Mouse (Mus musculus) CH12.LX (cell line): ENCODE results near the gene Gm4131. TPM values are rescaled to one million over a fixed set of nuclear protein-coding genes. Genes with fewer than 3 reads are reported as not detected.

Source experiments
- DNase-seq: peaks from one replicate; pipeline ENCODE4 v3.0.0-alpha.2; 2013; ENCODE audit errors: extremely low read depth
- H3K27ac ChIP-seq: 2 replicates; pipeline ENCODE4 v1.5.1; 2012; ENCODE audit warnings: low read depth, mild to moderate bottlenecking, control low read depth, moderate library complexity; ENCODE audit not compliant: insufficient read depth
- H3K27me3 ChIP-seq: replicated peaks from 2 replicates; pipeline ENCODE3; 2012; ENCODE audit warnings: inconsistent platforms
- H3K36me3 ChIP-seq, 2 experiments: replicated peaks in 1 of 2; 2 replicates each; pipeline versions ENCODE3 to v1.6.1; 2012; ENCODE audit warnings: inconsistent platforms in 1 of 2, low read length in 1 of 2, mild to moderate bottlenecking in 1 of 2, mixed read lengths in 1 of 2, moderate library complexity in 1 of 2; ENCODE audit not compliant: control insufficient read depth in 1 of 2, insufficient read depth in 1 of 2
- H3K4me1 ChIP-seq, 2 experiments: 2 replicates each; pipeline ENCODE4 v1.6.1; 2012; ENCODE audit warnings: inconsistent platforms in 1 of 2, moderate library complexity in 1 of 2; ENCODE audit not compliant: insufficient read depth in 2 of 2, control insufficient read depth in 1 of 2
- H3K4me2 ChIP-seq: 2 replicates; pipeline ENCODE4 v1.6.1; 2012; ENCODE audit warnings: low read depth, mild to moderate bottlenecking, control low read depth; ENCODE audit not compliant: poor library complexity, insufficient read depth, severe bottlenecking
- H3K4me3 ChIP-seq, 3 experiments: fragments of 150-350 bp in 1 of 3; sonication (generic) in 1 of 3; replicated peaks in 1 of 3; 2 replicates each; pipeline versions ENCODE3 to v1.5.1; 2011 to 2012; ENCODE audit warnings: low read depth in 2 of 3, low read length in 2 of 3, mild to moderate bottlenecking in 2 of 3, moderate library complexity in 2 of 3, control low read depth in 1 of 3, improper control_type of control experiment in 1 of 3, inconsistent platforms in 1 of 3, mixed read lengths in 1 of 3; ENCODE audit not compliant: poor library complexity in 1 of 3
- H3K79me2 ChIP-seq: replicated peaks from 2 replicates; pipeline ENCODE4 v1.6.1; 2012; ENCODE audit warnings: mild to moderate bottlenecking, moderate library complexity; ENCODE audit not compliant: control insufficient read depth, poor library complexity, insufficient read depth, severe bottlenecking; ENCODE audit errors: extremely low read depth
- H3K9ac ChIP-seq: 2 replicates; pipeline ENCODE4 v1.6.1; 2012; ENCODE audit warnings: low read depth, mild to moderate bottlenecking, control low read depth, moderate library complexity; ENCODE audit not compliant: insufficient read depth
- H3K9me3 ChIP-seq: replicated peaks from 2 replicates; pipeline ENCODE3; 2012; ENCODE audit warnings: low read length, inconsistent platforms, mixed read lengths
- CHD1 ChIP-seq: IDR thresholded peaks from 2 replicates; pipeline ENCODE4 v1.6.1; 2012; ENCODE audit warnings: low read depth, low read length, improper control_type of control experiment, inconsistent platforms
- CHD2 ChIP-seq: IDR thresholded peaks from 2 replicates; pipeline ENCODE4 v1.6.1; 2011; ENCODE audit warnings: low read length, improper control_type of control experiment
- EP300 ChIP-seq: IDR thresholded peaks from 2 replicates; pipeline ENCODE4 v1.6.1; 2011; ENCODE audit warnings: low read length, improper control_type of control experiment
- ETS1 ChIP-seq: conservative IDR thresholded peaks from 2 replicates; pipeline ENCODE4 v1.6.1; 2012; ENCODE audit warnings: low read depth, mild to moderate bottlenecking, inconsistent platforms, low read length, improper control_type of control experiment, moderate library complexity
- GABPA ChIP-seq: IDR thresholded peaks from 2 replicates; pipeline ENCODE4 v1.6.1; 2012; ENCODE audit warnings: low read depth, low read length, improper control_type of control experiment, inconsistent platforms; ENCODE audit not compliant: insufficient replicate concordance
- JUN ChIP-seq: IDR thresholded peaks from 2 replicates; pipeline ENCODE4 v1.6.1; 2011; ENCODE audit warnings: low read depth, mild to moderate bottlenecking, low read length, improper control_type of control experiment, moderate library complexity; ENCODE audit not compliant: insufficient read depth
- JUND ChIP-seq: conservative IDR thresholded peaks from 2 replicates; pipeline ENCODE4 v1.6.1; 2011; ENCODE audit warnings: low read depth, low read length, improper control_type of control experiment
- KAT2A ChIP-seq: IDR thresholded peaks from 2 replicates; pipeline ENCODE4 v1.6.1; 2012; ENCODE audit warnings: low read length, improper control_type of control experiment, inconsistent platforms; ENCODE audit not compliant: insufficient replicate concordance
- MAZ ChIP-seq: IDR thresholded peaks from 2 replicates; pipeline ENCODE4 v1.6.1; 2012; ENCODE audit warnings: low read depth, mild to moderate bottlenecking, inconsistent platforms, low read length, improper control_type of control experiment, moderate library complexity
- MYC ChIP-seq: IDR thresholded peaks from 2 replicates; pipeline ENCODE4 v1.6.1; 2011; ENCODE audit warnings: low read depth, mild to moderate bottlenecking, improper control_type of control experiment, low read length
- NELFE ChIP-seq: IDR thresholded peaks from 2 replicates; pipeline ENCODE4 v1.6.1; 2011; ENCODE audit warnings: low read depth, low read length, improper control_type of control experiment
- NRF1 ChIP-seq: IDR thresholded peaks from 2 replicates; pipeline ENCODE4 v1.6.1; 2014; ENCODE audit warnings: low read depth, mild to moderate bottlenecking, inconsistent platforms, low read length, improper control_type of control experiment, moderate library complexity
- POLR2AphosphoS2 ChIP-seq: IDR thresholded peaks from 2 replicates; pipeline ENCODE4 v1.6.1; 2011; ENCODE audit warnings: low read depth, low read length, improper control_type of control experiment
- RAD21 ChIP-seq: IDR thresholded peaks from 2 replicates; pipeline ENCODE4 v1.6.1; 2011; ENCODE audit warnings: low read depth, mild to moderate bottlenecking, low read length, improper control_type of control experiment, moderate library complexity
- RCOR1 ChIP-seq: conservative IDR thresholded peaks from 2 replicates; pipeline ENCODE4 v1.6.1; 2012; ENCODE audit warnings: low read depth, mild to moderate bottlenecking, inconsistent platforms, low read length, improper control_type of control experiment
- TBP ChIP-seq: conservative IDR thresholded peaks from 2 replicates; pipeline ENCODE4 v1.6.1; 2011; ENCODE audit warnings: low read depth, low read length, improper control_type of control experiment
- UBTF ChIP-seq: IDR thresholded peaks from 2 replicates; pipeline ENCODE4 v1.6.1; 2012; ENCODE audit warnings: low read depth, mild to moderate bottlenecking, inconsistent platforms, low read length, improper control_type of control experiment, moderate library complexity
- USF2 ChIP-seq: conservative IDR thresholded peaks from 2 replicates; pipeline ENCODE4 v1.6.1; 2011; ENCODE audit warnings: low read depth, low read length, improper control_type of control experiment
- ZKSCAN1 ChIP-seq: IDR thresholded peaks from 2 replicates; pipeline ENCODE4 v1.6.1; 2012; ENCODE audit warnings: low read depth, inconsistent platforms, low read length, improper control_type of control experiment, borderline replicate concordance
- ZNF384 ChIP-seq: IDR thresholded peaks from 2 replicates; pipeline ENCODE4 v1.6.1; 2012; ENCODE audit warnings: low read depth, low read length, improper control_type of control experiment, inconsistent platforms
- dilution Hi-C: fragments of 300-500 bp; cut with MboI; formaldehyde crosslinking; loops from 2 replicates; pipeline ENCODE4 v1.14.3; 2020; ENCODE audit warnings: low sequenced_read_pairs; ENCODE audit not compliant: extremely low pct_unique_long_range_greater_than_20kb, extremely low pct_ligation_motif_present
- in situ Hi-C: fragments of 300-500 bp; cut with MboI; formaldehyde crosslinking; loops from 3 replicates; pipeline ENCODE4 v1.14.3; 2019; ENCODE audit warnings: low sequenced_read_pairs, low pct_ligation_motif_present, low pct_unique_long_range_greater_than_20kb, mixed read lengths
- polyA plus RNA-seq: library from polyadenylated mRNA; unstranded; fragments of >175 nt; gene quantifications from 2 replicates; pipeline ENCODE4 v1.2.1, GENCODE M21; 2012; ENCODE audit warnings: low read depth; ENCODE audit not compliant: insufficient read length
- total RNA-seq, 2 experiments: library from RNA; depleted of rRNA; stranded (reverse); fragments of 300-350 nt in 1 of 2; fragments of >200 nt in 1 of 2; gene quantifications; 2 replicates each; pipeline ENCODE4 v1.2.3; 2012 to 2014

The Gm4131 gene
- total and polyA plus RNA-seq, 3 experiments = not detected

DNA sequence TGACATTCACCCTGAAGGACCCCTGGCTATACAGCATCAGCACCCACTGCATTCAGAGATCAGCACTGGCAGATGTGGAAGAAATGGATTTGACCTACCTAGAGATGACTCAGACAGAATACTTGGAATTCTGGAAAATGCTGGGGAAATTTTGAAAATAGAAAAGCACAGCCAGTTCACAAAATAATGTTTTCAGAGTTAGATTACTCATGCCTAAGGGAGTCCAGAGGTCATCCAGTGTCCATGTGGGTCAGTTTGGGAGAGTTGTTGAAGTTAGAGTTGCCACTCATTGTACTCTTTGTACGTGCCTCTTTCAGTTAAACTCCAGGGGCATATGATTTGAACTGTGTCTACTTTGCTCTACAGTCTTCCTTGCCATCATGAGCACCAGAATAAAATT lies 25.0 kb downstream of the Gm4131 start:
- H3K4me2 ChIP-seq = no peak overlapping the region
- H3K36me3 ChIP-seq = no peaks in the 10 kb centered on the region
- no peaks in the 10 kb centered on the region for H3K27me3 ChIP-seq
- H3K4me1 ChIP-seq = no peaks in the 10 kb centered on the region
- H3K27ac ChIP-seq = no peak overlapping the region
- dilution Hi-C loops (no loop called here), in situ Hi-C loops (no loop called here)
- no peak overlapping the region for H3K9ac ChIP-seq
- no peaks in the 10 kb centered on the region for H3K79me2 ChIP-seq
- no peak overlapping the region for H3K4me3 ChIP-seq
- no peak for TF ChIP-seq CHD1
- TF ChIP-seq UBTF = no peak
- TF ChIP-seq KAT2A = no peak
- TF ChIP-seq MYC = no peak
- TF ChIP-seq MAZ = no peak
- TF ChIP-seq RCOR1 = no peak
- no peak for TF ChIP-seq USF2
- TF ChIP-seq CHD2 = no peak
- TF ChIP-seq ETS1 = no peak
- TF ChIP-seq POLR2AphosphoS2 = no peak
- no peak for TF ChIP-seq TBP
- no peak for TF ChIP-seq JUND
- TF ChIP-seq RAD21 = no peak
- TF ChIP-seq EP300 = no peak
- no peak for TF ChIP-seq NELFE
- TF ChIP-seq ZNF384 = no peak
- TF ChIP-seq GABPA = no peak
- no peak for TF ChIP-seq JUN
- no peak for TF ChIP-seq ZKSCAN1
- no peak for TF ChIP-seq NRF1
- no peaks in the 10 kb centered on the region for H3K9me3 ChIP-seq
- DNase-seq = no peak

DNA sequence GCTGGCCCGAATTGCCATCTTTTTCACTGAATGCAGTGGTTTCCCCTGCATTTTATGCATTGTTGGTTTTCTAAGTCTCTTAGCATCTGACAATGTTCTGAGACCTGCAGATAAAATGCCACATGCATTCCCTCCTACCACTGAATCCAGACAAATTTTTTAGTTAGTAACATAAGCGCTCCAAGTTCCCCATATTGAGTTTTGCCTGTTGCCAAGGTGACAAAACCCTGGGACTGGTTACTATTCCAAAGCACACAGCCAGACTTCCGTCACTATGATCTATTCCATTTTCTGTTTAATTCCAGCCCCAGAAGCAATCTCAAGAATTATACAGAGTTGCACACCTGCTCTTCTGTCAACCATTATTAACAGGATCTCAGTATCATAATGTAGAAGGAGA lies 26.9 kb downstream of the Gm4131 start:
- H3K27me3 ChIP-seq = no peaks in the 10 kb centered on the region
- H3K9me3 ChIP-seq = no peaks in the 10 kb centered on the region
- no peak for DNase-seq
- dilution Hi-C loops = no loop called here
- no peak overlapping the region for H3K4me2 ChIP-seq
- H3K79me2 ChIP-seq = no peaks in the 10 kb centered on the region
- in situ Hi-C loops = no loop called here
- no peak overlapping the region for H3K4me3 ChIP-seq
- no peak for TF ChIP-seq RCOR1
- no peaks in the 10 kb centered on the region for H3K36me3 ChIP-seq
- no peak overlapping the region for H3K27ac ChIP-seq
- H3K4me1 ChIP-seq = no peaks in the 10 kb centered on the region
- no peak overlapping the region for H3K9ac ChIP-seq
